Mouse (Mus musculus): ENCODE results near the gene Hist1h4i. TPM values are rescaled to one million over a fixed set of nuclear protein-coding genes. Genes with fewer than 3 reads are reported as not detected.

Gene Hist1h4i
- polyA plus RNA-seq, 1 experiment from 2014 or later, result 43.9 TPM

DNA sequence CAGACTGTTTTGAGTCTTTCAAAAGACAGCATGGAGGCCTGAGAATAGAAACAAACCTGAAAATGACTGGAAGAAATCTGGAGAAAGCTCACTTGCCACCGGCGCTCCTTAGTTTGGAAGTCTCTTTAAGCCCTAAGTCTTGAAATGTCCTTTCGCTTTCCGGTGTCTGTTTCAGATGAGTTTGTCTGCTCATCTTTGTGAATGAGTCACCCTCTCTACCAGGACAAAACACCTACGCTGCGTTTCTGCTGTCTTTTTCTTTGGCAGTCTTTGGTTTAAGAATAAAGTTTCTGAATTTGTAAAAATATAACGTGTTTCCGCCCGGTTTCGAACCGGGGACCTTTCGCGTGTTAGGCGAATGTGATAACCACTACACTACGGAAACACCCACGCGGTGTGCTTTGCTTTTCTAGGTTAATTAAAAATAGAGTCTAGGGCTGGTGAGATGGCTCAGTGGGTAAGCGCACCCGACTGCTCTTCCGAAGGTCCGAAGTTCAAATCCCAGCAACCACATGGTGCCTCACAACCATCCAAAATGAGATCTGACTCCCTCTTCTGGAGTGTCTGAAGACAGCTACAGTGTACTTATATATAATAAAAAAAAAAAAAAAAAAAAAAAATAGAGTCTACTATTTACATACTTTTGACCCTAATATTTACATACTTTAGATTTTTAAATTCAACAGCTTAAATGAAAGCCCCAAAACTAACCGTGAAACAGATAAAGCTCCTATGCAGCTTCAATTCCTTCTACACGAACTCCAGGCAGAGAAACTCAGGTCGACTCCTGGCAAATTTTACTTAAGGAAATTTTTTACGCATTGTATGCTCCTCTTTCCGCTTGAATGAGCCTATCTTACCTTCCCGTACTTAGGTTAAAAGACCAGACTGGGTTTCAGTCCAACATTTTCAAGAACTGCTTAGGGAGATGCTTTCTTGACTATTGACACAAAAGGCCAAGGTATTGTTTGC lies 25.4 kb downstream of the Hist1h4i start:
- ATAC-seq (ENCODE audit: low FRiP score) (peak; percentile 80), DNase-seq (ENCODE audit: low spot score, missing footprints) (peak; percentile 99)
- peaks cover 3% of the 10 kb centered on the region; the same call in 1 of the 2 replicates for H3K4me1 ChIP-seq (ENCODE audit: control insufficient read depth, insufficient read depth, low read length)
- H3K36me3 ChIP-seq (ENCODE audit: control insufficient read depth, insufficient read depth, low read length), result no peaks in the 10 kb centered on the region
- H3K4me2 ChIP-seq, result peak overlapping the region; percentile 6; the same call in 1 of the 2 replicates
- no peak overlapping the region for H3K27ac ChIP-seq (ENCODE audit: low read depth, low read length)
- H3K4me3 ChIP-seq (ENCODE audit: low read depth, low read length), result no peak overlapping the region
- 14% methylated on average over 27 of the region's 27 CpGs for WGBS
- no peak overlapping the region for H3K9ac ChIP-seq (ENCODE audit: low read length)
- peaks cover 3% of the 10 kb centered on the region; the same call in 1 of the 2 replicates for H3K9me3 ChIP-seq (ENCODE audit: control insufficient read depth, low read length)
- H3K27me3 ChIP-seq (ENCODE audit: control insufficient read depth, insufficient read depth, low read length), result peaks cover 60% of the 10 kb centered on the region

DNA sequence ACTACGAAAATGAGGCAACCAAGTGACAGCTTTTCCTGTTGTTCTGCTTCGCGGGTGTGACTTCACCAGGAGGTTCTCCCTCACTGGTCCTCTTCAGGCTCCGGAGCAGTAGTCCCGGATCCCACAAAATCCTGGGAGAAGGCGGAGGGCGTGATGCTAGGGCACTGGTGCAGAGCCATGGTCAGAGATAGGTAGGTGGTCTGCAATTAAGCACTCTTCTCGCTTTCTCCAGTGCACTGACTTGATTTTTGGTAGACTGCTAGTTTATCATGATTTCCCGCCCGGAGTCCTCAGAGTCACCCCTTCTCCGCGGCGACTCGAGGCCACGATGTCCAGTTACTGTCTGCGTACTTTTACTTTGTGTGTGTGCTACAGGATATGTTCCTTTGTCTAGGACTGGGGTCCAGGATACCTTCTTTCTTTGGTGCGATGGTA lies 26.7 kb downstream of the Hist1h4i start:
- peak; percentile 94 for DNase-seq (ENCODE audit: low spot score, missing footprints)
- whole genome bisulfite sequencing, result 18% methylated on average over 17 of the region's 17 CpGs
- no peaks in the 10 kb centered on the region for H3K4me1 ChIP-seq (ENCODE audit: control insufficient read depth, insufficient read depth, low read length)
- peak overlapping the region; percentile 19 for H3K4me2 ChIP-seq
- no peaks in the 10 kb centered on the region for H3K36me3 ChIP-seq (ENCODE audit: control insufficient read depth, insufficient read depth, low read length)
- peaks cover 66% of the 10 kb centered on the region for H3K27me3 ChIP-seq (ENCODE audit: control insufficient read depth, insufficient read depth, low read length)
- H3K9me3 ChIP-seq (ENCODE audit: control insufficient read depth, low read length), result peaks cover 3% of the 10 kb centered on the region; the same call in 1 of the 2 replicates
- H3K4me3 ChIP-seq (ENCODE audit: low read depth, low read length), result peak overlapping the region; percentile 3; the same call in 1 of the 2 replicates
- no peak for ATAC-seq (ENCODE audit: low FRiP score)
- H3K27ac ChIP-seq (ENCODE audit: low read depth, low read length), result no peak overlapping the region
- no peak overlapping the region for H3K9ac ChIP-seq (ENCODE audit: low read length)

DNA sequence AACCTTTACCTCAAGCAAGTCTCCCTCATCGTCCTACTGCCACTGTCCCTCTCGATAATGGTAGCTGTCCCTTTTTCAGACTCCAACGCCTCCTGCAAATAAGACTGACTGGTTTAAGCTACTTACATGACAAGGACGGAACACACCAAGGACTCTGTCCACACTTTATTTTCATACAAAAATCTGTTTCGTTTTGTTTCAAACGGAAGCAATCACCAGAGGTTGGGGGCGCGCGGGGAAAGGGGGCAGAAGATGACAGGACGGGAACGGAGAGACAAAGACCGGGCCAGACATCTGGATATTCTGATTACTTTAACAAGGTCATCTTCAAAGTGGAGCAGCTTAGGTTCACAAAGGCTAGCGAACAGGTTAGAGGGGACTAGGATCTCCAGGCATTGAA lies 27.4 kb downstream of the Hist1h4i start:
- H3K4me1 ChIP-seq (ENCODE audit: control insufficient read depth, insufficient read depth, low read length), result no peaks in the 10 kb centered on the region
- peaks cover 3% of the 10 kb centered on the region; the same call in 1 of the 2 replicates for H3K9me3 ChIP-seq (ENCODE audit: control insufficient read depth, low read length)
- H3K9ac ChIP-seq (ENCODE audit: low read length), result no peak overlapping the region
- H3K27me3 ChIP-seq (ENCODE audit: control insufficient read depth, insufficient read depth, low read length), result peaks cover 68% of the 10 kb centered on the region
- DNase-seq (ENCODE audit: low spot score, missing footprints), result peak; percentile 94
- H3K27ac ChIP-seq (ENCODE audit: low read depth, low read length), result no peak overlapping the region
- 20% methylated on average over 13 of the region's 13 CpGs for WGBS
- H3K4me2 ChIP-seq, result no peak overlapping the region
- ATAC-seq (ENCODE audit: low FRiP score), result no peak
- no peaks in the 10 kb centered on the region for H3K36me3 ChIP-seq (ENCODE audit: control insufficient read depth, insufficient read depth, low read length)
- H3K4me3 ChIP-seq (ENCODE audit: low read depth, low read length), result no peak overlapping the region

DNA sequence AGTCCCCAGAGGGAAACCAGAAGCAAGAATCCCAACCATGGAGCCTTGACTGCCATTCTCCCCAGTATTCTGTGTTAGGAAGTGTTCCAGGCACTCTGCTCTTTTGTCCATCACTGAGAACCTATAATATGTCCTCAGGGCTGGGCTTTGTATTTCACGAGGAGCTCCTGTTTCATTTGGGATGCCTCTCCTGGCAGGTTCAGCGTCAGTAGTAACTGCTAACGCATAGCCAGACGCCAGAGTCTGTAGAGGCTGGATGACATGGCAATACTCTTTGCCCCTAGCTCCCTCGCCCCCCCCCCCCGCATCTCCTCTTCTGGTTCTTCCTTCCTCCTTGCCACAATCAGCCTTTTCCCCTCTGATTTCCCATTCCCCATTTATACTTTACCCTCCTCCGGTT lies 31.5 kb downstream of the Hist1h4i start, which contains the start of gene Prss16:
Prss16 (minus strand) TSS at position 101 of the 400 bp plus-strand sequence.
- ATAC-seq (ENCODE audit: low FRiP score), result no peak

DNA sequence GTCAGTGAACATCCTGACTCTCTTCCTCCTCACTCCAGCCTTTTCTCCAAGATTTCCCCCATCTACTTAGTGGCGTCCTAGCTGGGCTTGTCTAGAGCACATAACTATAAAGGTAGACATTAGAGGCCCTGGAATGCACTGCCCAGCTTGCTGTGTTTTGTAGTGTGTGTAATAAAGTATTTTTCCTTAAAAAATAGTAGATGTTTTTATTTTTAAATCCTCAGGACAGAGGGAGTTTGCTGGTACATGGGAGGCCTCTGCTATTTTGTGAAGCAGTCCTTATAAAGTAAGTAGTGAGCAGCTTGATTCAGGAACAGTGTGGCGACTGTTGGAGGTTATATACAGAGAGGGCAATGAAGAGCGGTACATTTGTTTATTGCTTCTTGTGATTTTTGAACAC lies 32.5 kb downstream of the Hist1h4i start:
- Histone ChIP-seq H3K27me3 (ENCODE audit: control insufficient read depth, insufficient read depth, low read length) (peaks cover 92% of the 10 kb centered on the region), H3K36me3 (ENCODE audit: control insufficient read depth, insufficient read depth, low read length) (no peaks in the 10 kb centered on the region), H3K4me2 (no peak overlapping the region), H3K9ac (ENCODE audit: low read length) (no peak overlapping the region), H3K4me3 (ENCODE audit: low read depth, low read length) (no peak overlapping the region), H3K4me1 (ENCODE audit: control insufficient read depth, insufficient read depth, low read length) (peaks cover 12% of the 10 kb centered on the region), H3K9me3 (ENCODE audit: control insufficient read depth, low read length) (no peaks in the 10 kb centered on the region), H3K27ac (ENCODE audit: low read depth, low read length) (no peak overlapping the region)
- DNase-seq (ENCODE audit: low spot score, missing footprints) (peak; percentile 81), ATAC-seq (ENCODE audit: low FRiP score) (no peak)
- WGBS, result 79% methylated on average over 3 of the region's 3 CpGs

More for the DNA sequence above, 31.5 kb downstream of the Hist1h4i start, which contains the start of gene Prss16:
- H3K4me3 ChIP-seq (ENCODE audit: low read depth, low read length), result no peak within 1 kb of the TSS
- peaks cover 90% of the 10 kb centered on the region for H3K27me3 ChIP-seq (ENCODE audit: control insufficient read depth, insufficient read depth, low read length)
- H3K27ac ChIP-seq (ENCODE audit: low read depth, low read length), result no peak within 1 kb of the TSS
- H3K36me3 ChIP-seq (ENCODE audit: control insufficient read depth, insufficient read depth, low read length), result no peaks in the 10 kb centered on the region
- H3K4me1 ChIP-seq (ENCODE audit: control insufficient read depth, insufficient read depth, low read length), result peaks cover 12% of the 10 kb centered on the region
- DNase-seq (ENCODE audit: low spot score, missing footprints), result peak; percentile 83
- WGBS, result 32% methylated on average over 5 of the region's 7 CpGs
- H3K9me3 ChIP-seq (ENCODE audit: control insufficient read depth, low read length), result no peaks in the 10 kb centered on the region
- no peak within 1 kb of the TSS for H3K9ac ChIP-seq (ENCODE audit: low read length)
- H3K4me2 ChIP-seq, result no peak within 1 kb of the TSS

DNA sequence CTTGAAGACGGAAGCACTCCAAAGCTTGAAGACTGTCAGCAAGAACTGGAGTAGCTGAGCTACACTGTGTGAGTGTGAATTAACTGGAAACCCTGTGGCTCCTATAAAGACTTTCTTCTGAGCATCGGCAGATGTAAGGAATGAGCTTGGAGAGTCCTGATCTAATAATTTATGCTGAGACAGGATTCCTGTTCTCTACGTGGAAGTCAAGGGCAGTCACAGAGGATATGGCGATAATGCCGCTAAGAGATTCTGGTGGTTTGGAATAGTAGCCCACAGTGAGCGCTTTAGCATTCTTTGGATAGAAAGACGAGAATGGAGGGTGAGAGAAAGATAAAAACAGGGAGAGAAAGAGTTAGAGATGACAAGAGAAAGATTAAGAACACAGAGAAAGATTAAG lies 33.3 kb downstream of the Hist1h4i start:
- ATAC-seq (ENCODE audit: low FRiP score), result no peak
- H3K9ac ChIP-seq (ENCODE audit: low read length), result no peak overlapping the region
- no peak overlapping the region for H3K4me3 ChIP-seq (ENCODE audit: low read depth, low read length)
- 47% methylated on average over 7 of the region's 7 CpGs for WGBS
- DNase-seq (ENCODE audit: low spot score, missing footprints), result peak; percentile 84
- H3K9me3 ChIP-seq (ENCODE audit: control insufficient read depth, low read length), result no peaks in the 10 kb centered on the region
- H3K36me3 ChIP-seq (ENCODE audit: control insufficient read depth, insufficient read depth, low read length), result no peaks in the 10 kb centered on the region
- H3K27me3 ChIP-seq (ENCODE audit: control insufficient read depth, insufficient read depth, low read length), result peaks cover 95% of the 10 kb centered on the region
- peaks cover 12% of the 10 kb centered on the region for H3K4me1 ChIP-seq (ENCODE audit: control insufficient read depth, insufficient read depth, low read length)
- H3K27ac ChIP-seq (ENCODE audit: low read depth, low read length), result no peak overlapping the region
- H3K4me2 ChIP-seq, result no peak overlapping the region

DNA sequence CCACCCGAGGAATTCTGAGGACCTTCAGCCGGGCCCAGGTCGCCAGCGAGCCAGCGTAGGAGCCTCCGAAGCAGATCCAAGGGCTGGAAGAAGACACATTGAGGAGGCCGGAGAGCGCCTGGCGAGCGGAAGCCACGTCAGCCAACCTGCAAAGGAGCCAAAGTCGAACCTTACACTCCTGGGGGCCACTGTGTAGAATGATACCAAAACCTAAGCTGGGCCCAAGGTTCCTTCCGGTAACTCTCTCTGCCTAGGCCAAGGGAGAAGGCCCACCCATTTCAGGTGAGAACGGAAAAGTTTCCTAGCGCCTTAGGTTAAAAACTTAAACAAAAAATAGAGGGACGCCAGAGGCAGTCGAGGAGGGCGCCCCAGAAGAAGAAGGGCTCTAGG lies 34.0 kb downstream of the Hist1h4i start:
- Histone ChIP-seq H3K9me3 (ENCODE audit: control insufficient read depth, low read length) (no peaks in the 10 kb centered on the region), H3K4me1 (ENCODE audit: control insufficient read depth, insufficient read depth, low read length) (peaks cover 12% of the 10 kb centered on the region), H3K9ac (ENCODE audit: low read length) (no peak overlapping the region), H3K4me2 (peak overlapping the region; percentile 85), H3K4me3 (ENCODE audit: low read depth, low read length) (peak overlapping the region; percentile 45), H3K36me3 (ENCODE audit: control insufficient read depth, insufficient read depth, low read length) (no peaks in the 10 kb centered on the region), H3K27ac (ENCODE audit: low read depth, low read length) (no peak overlapping the region), H3K27me3 (ENCODE audit: control insufficient read depth, insufficient read depth, low read length) (peaks cover 95% of the 10 kb centered on the region)
- peak; percentile 86 for DNase-seq (ENCODE audit: low spot score, missing footprints)
- no peak for ATAC-seq (ENCODE audit: low FRiP score)
- 3% methylated on average over 18 of the region's 18 CpGs for WGBS

DNA sequence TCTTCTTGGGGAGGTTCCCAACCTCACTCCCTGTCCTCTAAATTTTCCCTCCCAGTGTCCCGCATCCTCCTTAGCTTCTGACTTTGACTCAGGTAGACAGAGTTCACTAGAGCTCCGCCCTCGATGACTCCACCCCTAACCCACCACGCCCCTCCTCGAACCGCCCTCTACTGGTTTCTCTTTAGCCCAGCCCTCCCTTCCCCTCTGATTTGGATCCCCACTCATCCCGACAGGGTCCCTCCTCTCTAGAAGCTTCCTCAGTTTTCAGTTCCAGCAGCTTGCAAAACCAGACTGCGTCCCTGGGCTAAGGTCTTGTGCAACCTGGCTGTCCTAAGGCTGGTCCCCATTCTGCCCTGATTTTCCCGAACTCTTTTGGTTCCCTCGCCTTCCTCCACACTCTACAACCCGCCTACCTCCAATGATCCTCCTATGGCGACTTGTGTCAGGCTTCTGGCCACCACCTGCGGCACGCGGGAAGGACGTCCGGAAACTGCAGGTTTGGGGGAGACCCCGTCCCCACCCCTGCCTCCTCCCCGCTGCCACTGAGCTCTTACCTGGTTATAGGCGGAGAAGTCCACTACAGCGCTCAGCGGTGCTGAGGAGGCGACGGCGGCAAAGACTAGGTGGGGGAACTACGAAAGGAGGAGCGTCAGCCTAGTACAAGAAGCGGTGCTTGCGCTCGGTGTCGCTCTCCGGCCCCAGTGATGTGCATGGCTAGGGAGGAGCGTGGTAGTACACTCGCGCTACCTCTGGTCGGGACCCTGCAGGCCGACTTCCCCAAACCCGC lies 34.6 kb downstream of the Hist1h4i start:
- Histone ChIP-seq H3K4me2 (peak overlapping the region; percentile 85), H3K4me3 (ENCODE audit: low read depth, low read length) (peak overlapping the region; percentile 45), H3K9me3 (ENCODE audit: control insufficient read depth, low read length) (no peaks in the 10 kb centered on the region), H3K9ac (ENCODE audit: low read length) (no peak overlapping the region; the same call in 1 of the 2 replicates), H3K27me3 (ENCODE audit: control insufficient read depth, insufficient read depth, low read length) (peaks cover 97% of the 10 kb centered on the region), H3K27ac (ENCODE audit: low read depth, low read length) (no peak overlapping the region), H3K4me1 (ENCODE audit: control insufficient read depth, insufficient read depth, low read length) (peaks cover 12% of the 10 kb centered on the region), H3K36me3 (ENCODE audit: control insufficient read depth, insufficient read depth, low read length) (no peaks in the 10 kb centered on the region)
- DNase-seq (ENCODE audit: low spot score, missing footprints), result peak; percentile 96
- peak; percentile 82 for ATAC-seq (ENCODE audit: low FRiP score)
- under 1% methylated on average over 38 of the region's 38 CpGs for WGBS
